Mouse (Mus musculus): ENCODE data around the gene Dpm3. TPM values are rescaled to one million over a fixed set of nuclear protein-coding genes. Genes with fewer than 3 reads are reported as not detected.
A peak's percentile ranks its signal among the peaks of the same experiment; 100 is the strongest.

The Dpm3 gene
- polyA plus RNA-seq, 1 experiment from 2014 or later: 188 TPM

GRCm38 (mm10) chr3:89308089-89308488, 48.9 kb downstream of the Dpm3 start:
- no peak overlapping the region for H3K27ac ChIP-seq (ENCODE audit: low read depth)
- H3K36me3 ChIP-seq (ENCODE audit: control insufficient read depth, insufficient read depth, low read length): no peaks in the 10 kb centered on the region
- WGBS: 3% methylated on average over 9 of the region's 9 CpGs
- peak; percentile 88 for DNase-seq (ENCODE audit: low spot score)
- H3K9me3 ChIP-seq (ENCODE audit: control insufficient read depth, low read length): no peaks in the 10 kb centered on the region
- H3K4me3 ChIP-seq (ENCODE audit: low read depth, low read length): no peak overlapping the region
- peak; percentile 65 for ATAC-seq (replicated peaks; ENCODE audit: low FRiP score, low TSS enrichment, low read depth)
- no peak overlapping the region for H3K4me2 ChIP-seq (ENCODE audit: low read length)
- H3K4me1 ChIP-seq (replicated peaks; ENCODE audit: control insufficient read depth, insufficient read depth, low read length): no peaks in the 10 kb centered on the region
- no peaks in the 10 kb centered on the region for H3K27me3 ChIP-seq (replicated peaks; ENCODE audit: control insufficient read depth, insufficient read depth, low read length)
- no peak overlapping the region for H3K9ac ChIP-seq (ENCODE audit: low read length)

DNA sequence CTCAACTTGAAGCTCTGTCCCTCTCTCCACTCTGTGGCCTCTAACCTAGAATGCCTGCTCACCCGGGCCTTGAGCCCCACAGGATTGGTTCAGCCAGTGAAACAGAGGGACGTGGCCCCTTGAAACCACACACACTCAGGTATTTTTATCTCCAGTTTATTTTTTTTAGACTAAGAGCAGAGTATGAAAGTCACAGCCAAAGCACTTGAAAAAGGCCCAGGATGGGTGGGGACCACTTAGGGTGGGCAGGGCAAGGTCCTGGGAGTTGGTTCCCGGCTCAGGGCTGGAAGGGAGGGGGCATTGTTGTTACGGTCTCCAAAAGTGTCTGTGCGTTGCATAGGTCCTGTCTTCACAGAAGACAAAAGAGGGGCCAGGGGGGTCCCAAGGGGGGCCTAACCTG, 55.2 kb downstream of the Dpm3 start:
- H3K4me2 ChIP-seq (ENCODE audit: low read length): no peak overlapping the region
- no peak overlapping the region for H3K27ac ChIP-seq (ENCODE audit: low read depth)
- no peaks in the 10 kb centered on the region for H3K36me3 ChIP-seq (ENCODE audit: control insufficient read depth, insufficient read depth, low read length)
- no peaks in the 10 kb centered on the region for H3K9me3 ChIP-seq (ENCODE audit: control insufficient read depth, low read length)
- no peak overlapping the region for H3K4me3 ChIP-seq (ENCODE audit: low read depth, low read length)
- 78% methylated on average over 5 of the region's 5 CpGs for WGBS
- no peak overlapping the region for H3K9ac ChIP-seq (ENCODE audit: low read length)
- H3K27me3 ChIP-seq (replicated peaks; ENCODE audit: control insufficient read depth, insufficient read depth, low read length): peaks cover 14% of the 10 kb centered on the region; the same call in 1 of the 2 replicates
- DNase-seq (ENCODE audit: low spot score) (no peak), ATAC-seq (replicated peaks; ENCODE audit: low FRiP score, low TSS enrichment, low read depth) (no peak)
- H3K4me1 ChIP-seq (replicated peaks; ENCODE audit: control insufficient read depth, insufficient read depth, low read length): peaks cover 31% of the 10 kb centered on the region

DNA sequence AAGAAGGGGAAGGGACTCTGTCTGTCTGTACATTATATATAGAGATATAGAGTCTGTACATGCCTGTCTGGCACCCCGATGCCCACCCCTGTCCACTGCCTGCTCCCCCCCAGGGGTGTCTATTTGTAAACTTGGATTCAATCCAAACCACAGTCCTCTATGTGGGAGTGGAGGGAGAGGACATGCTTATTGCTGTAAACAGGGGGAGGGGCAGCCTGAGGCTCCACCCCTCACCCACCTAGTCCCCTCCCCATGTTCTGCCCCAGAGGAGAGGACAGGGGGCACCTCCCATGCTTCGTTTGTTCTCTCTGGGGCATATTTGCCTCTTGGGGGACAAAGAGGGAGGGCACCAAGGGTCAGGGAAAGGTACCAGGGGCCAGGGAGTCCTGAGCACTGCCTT, 55.6 kb downstream of the Dpm3 start:
- H3K27ac ChIP-seq (ENCODE audit: low read depth): no peak overlapping the region

DNA sequence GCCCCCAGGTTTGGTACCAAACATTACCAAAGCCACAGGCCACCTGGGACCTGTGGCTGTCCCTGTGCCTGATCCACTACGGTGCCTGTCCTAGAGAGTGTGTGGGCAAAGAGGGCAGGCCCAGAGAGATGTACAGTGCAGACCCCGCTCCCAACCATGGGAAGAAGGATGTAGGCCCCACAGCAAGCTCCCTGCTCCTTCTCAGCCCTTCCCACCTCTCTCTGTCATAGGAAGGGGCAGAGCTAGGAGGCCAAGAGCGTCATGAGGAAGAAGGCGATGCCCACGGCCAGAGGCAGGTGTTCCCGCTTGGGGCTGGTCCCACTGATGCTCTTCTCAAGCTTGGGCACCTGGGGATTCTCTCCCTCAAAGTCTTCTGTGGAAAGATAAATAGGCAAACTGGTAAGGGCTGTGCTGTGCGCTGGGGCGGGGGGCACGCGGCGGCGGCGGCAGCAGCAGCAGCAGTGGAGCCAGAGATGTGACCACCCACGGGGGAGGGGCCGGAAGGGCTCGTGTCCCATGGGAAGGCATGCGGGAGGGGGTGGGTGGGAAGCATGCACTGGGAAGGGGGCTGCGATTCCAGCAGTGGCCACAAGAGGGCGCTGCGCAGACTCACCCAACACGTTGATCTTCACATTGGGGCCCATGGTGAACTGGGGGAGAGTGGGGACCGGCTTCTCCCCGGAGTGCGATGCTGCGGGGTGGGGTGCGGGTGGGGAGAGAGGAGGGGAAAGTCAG, 56.2 kb downstream of the Dpm3 start:
- Histone ChIP-seq H3K27ac (ENCODE audit: low read depth) (no peak overlapping the region), H3K9ac (ENCODE audit: low read length) (peak overlapping the region; percentile 22; the same call in 1 of the 2 replicates), H3K27me3 (replicated peaks; ENCODE audit: control insufficient read depth, insufficient read depth, low read length) (peaks cover 23% of the 10 kb centered on the region), H3K4me2 (ENCODE audit: low read length) (peak overlapping the region; percentile 53), H3K4me1 (replicated peaks; ENCODE audit: control insufficient read depth, insufficient read depth, low read length) (peaks cover 40% of the 10 kb centered on the region), H3K9me3 (ENCODE audit: control insufficient read depth, low read length) (no peaks in the 10 kb centered on the region), H3K4me3 (ENCODE audit: low read depth, low read length) (peak overlapping the region; percentile 12), H3K36me3 (ENCODE audit: control insufficient read depth, insufficient read depth, low read length) (no peaks in the 10 kb centered on the region)
- ATAC-seq (replicated peaks; ENCODE audit: low FRiP score, low TSS enrichment, low read depth) (peak; percentile 17), DNase-seq (ENCODE audit: low spot score) (peak; percentile 96)
- WGBS: 8% methylated on average over 26 of the region's 26 CpGs

More for the DNA sequence above, 55.6 kb downstream of the Dpm3 start:
- whole genome bisulfite sequencing: 57% methylated on average over 2 of the region's 2 CpGs
- ATAC-seq (replicated peaks; ENCODE audit: low FRiP score, low TSS enrichment, low read depth) (no peak), DNase-seq (ENCODE audit: low spot score) (no peak)
- Histone ChIP-seq H3K4me2 (ENCODE audit: low read length) (peak overlapping the region; percentile 53), H3K4me3 (ENCODE audit: low read depth, low read length) (no peak overlapping the region), H3K36me3 (ENCODE audit: control insufficient read depth, insufficient read depth, low read length) (no peaks in the 10 kb centered on the region), H3K9ac (ENCODE audit: low read length) (no peak overlapping the region), H3K9me3 (ENCODE audit: control insufficient read depth, low read length) (no peaks in the 10 kb centered on the region), H3K4me1 (replicated peaks; ENCODE audit: control insufficient read depth, insufficient read depth, low read length) (peaks cover 34% of the 10 kb centered on the region), H3K27me3 (replicated peaks; ENCODE audit: control insufficient read depth, insufficient read depth, low read length) (peaks cover 18% of the 10 kb centered on the region; the same call in 1 of the 2 replicates)

DNA sequence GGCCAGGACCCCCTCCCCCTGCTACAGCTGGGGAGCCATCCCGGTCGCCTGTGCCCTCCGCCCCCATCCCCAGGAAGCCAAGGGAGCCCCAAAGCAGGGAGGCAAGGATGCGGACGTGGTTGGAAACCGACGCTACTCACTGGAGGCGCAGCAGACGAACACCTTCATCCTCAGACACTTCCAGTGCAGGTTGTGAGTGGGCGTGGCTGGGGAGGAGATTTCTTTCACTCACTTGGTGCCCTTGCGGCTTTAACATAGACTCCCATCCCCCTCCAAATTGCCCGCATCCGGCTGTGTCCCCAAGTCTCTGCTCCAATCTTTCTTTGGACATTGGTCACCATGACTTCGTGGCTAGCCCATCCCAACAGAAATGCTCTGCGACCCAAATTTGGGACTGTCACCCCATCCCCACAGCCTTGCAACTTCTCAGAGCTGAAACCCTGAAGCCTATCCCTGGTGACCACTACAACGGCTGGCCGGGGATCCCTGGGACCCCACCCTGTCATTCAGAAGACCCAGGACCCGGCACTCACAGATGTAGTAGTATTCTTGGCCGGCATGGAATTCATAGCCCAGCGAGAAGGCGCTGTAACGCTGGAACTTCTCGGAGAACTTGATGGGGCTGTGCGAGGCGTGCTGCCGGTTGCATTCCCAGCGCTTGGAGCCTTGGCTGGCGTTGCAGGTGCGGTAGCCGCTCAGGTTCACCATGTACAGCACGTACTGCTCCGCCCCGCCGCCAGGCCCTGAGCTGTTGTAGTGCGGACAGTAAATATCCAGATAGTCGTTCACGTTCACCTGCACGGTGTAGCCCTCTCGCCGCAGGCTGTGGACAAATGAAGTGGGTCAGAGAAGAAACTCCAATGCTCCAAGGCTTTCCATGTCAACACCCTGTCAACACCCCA, 57.0 kb downstream of the Dpm3 start:
- Histone ChIP-seq H3K27me3 (replicated peaks; ENCODE audit: control insufficient read depth, insufficient read depth, low read length) (peaks cover 28% of the 10 kb centered on the region), H3K4me2 (ENCODE audit: low read length) (peak overlapping the region; percentile 53), H3K9me3 (ENCODE audit: control insufficient read depth, low read length) (no peaks in the 10 kb centered on the region), H3K4me1 (replicated peaks; ENCODE audit: control insufficient read depth, insufficient read depth, low read length) (peaks cover 47% of the 10 kb centered on the region), H3K9ac (ENCODE audit: low read length) (no peak overlapping the region), H3K27ac (ENCODE audit: low read depth) (no peak overlapping the region), H3K36me3 (ENCODE audit: control insufficient read depth, insufficient read depth, low read length) (no peaks in the 10 kb centered on the region), H3K4me3 (ENCODE audit: low read depth, low read length) (peak overlapping the region; percentile 12; the same call in 1 of the 2 replicates)
- DNase-seq (ENCODE audit: low spot score) (no peak), ATAC-seq (replicated peaks; ENCODE audit: low FRiP score, low TSS enrichment, low read depth) (no peak; the same call in 1 of the 2 replicates)
- WGBS: 18% methylated on average over 40 of the region's 40 CpGs

MicroRNA genes within 50 kb of the gene (microRNA counts, 519-probe panel; counts per million panel counts)
- not detected for microRNA mmu-miR-92b

Small RNAs within 50 kb of the gene (microRNA-seq; reads per million reads assigned to microRNA genes)
- gene Mir92b: 109 reads per million, percentile 59 among the genes with 10 or more reads in this experiment

Other genes with a start within 250 kb of the Dpm3 start
- gene Rusc1, start 166.0 kb upstream of the Dpm3 start, polyA plus RNA-seq (2014; fragmentation: Nextera tagmentation; extraction: Ambion mirVana): 18.7 and 22.2 TPM in 2 replicates
- 0.20 TPM in 1 of 2 replicates, not detected in the other for gene Gm43738, start 158.3 kb upstream of the Dpm3 start, polyA plus RNA-seq (2014; fragmentation: Nextera tagmentation; extraction: Ambion mirVana)
- 352 and 412 TPM in 2 replicates for gene Fdps, start 157.4 kb upstream of the Dpm3 start, polyA plus RNA-seq (2014; fragmentation: Nextera tagmentation; extraction: Ambion mirVana)
- gene Pklr, start 123.2 kb upstream of the Dpm3 start, polyA plus RNA-seq (2014; fragmentation: Nextera tagmentation; extraction: Ambion mirVana): 13.3 and 15.8 TPM in 2 replicates
- gene Hcn3, start 99.2 kb upstream of the Dpm3 start, polyA plus RNA-seq (2014; fragmentation: Nextera tagmentation; extraction: Ambion mirVana): 1.8 and 2.5 TPM in 2 replicates
- 24.9 and 25.3 TPM in 2 replicates for gene Clk2, start 94.6 kb upstream of the Dpm3 start, polyA plus RNA-seq (2014; fragmentation: Nextera tagmentation; extraction: Ambion mirVana)
- gene Scamp3, start 81.9 kb upstream of the Dpm3 start, polyA plus RNA-seq (2014; fragmentation: Nextera tagmentation; extraction: Ambion mirVana): 98.1 and 101 TPM in 2 replicates
- gene Fam189b, start 76.2 kb upstream of the Dpm3 start, polyA plus RNA-seq (2014; fragmentation: Nextera tagmentation; extraction: Ambion mirVana): 27.6 and 29.3 TPM in 2 replicates
- gene Gba, start 56.4 kb upstream of the Dpm3 start, polyA plus RNA-seq (2014; fragmentation: Nextera tagmentation; extraction: Ambion mirVana): 39.2 and 41.0 TPM in 2 replicates
- gene Thbs3, start 44.2 kb upstream of the Dpm3 start, polyA plus RNA-seq (2014; fragmentation: Nextera tagmentation; extraction: Ambion mirVana): 19.2 and 19.4 TPM in 2 replicates
- gene Mtx1, start 32.3 kb upstream of the Dpm3 start, polyA plus RNA-seq (2014; fragmentation: Nextera tagmentation; extraction: Ambion mirVana): 214 and 216 TPM in 2 replicates
- gene Muc1, start 30.3 kb upstream of the Dpm3 start, polyA plus RNA-seq (2014; fragmentation: Nextera tagmentation; extraction: Ambion mirVana): 4.2 and 10.3 TPM in 2 replicates
- gene Krtcap2, start 13.4 kb upstream of the Dpm3 start, polyA plus RNA-seq (2014; fragmentation: Nextera tagmentation; extraction: Ambion mirVana): 331 and 346 TPM in 2 replicates
- gene Trim46, start 13.0 kb upstream of the Dpm3 start, polyA plus RNA-seq (2014; fragmentation: Nextera tagmentation; extraction: Ambion mirVana): 3.3 and 3.5 TPM in 2 replicates
- 64.7 and 66.5 TPM in 2 replicates for gene Slc50a1, start 11.2 kb downstream of the Dpm3 start, polyA plus RNA-seq (2014; fragmentation: Nextera tagmentation; extraction: Ambion mirVana)
- 46.2 and 46.6 TPM in 2 replicates for gene Efna1, start 21.8 kb downstream of the Dpm3 start, polyA plus RNA-seq (2014; fragmentation: Nextera tagmentation; extraction: Ambion mirVana)
- gene Efna3, start 63.6 kb downstream of the Dpm3 start, polyA plus RNA-seq (2014; fragmentation: Nextera tagmentation; extraction: Ambion mirVana): 13.2 and 15.3 TPM in 2 replicates
- gene Efna4, start 78.7 kb downstream of the Dpm3 start, polyA plus RNA-seq (2014; fragmentation: Nextera tagmentation; extraction: Ambion mirVana): 20.6 and 22.2 TPM in 2 replicates
- gene Adam15, start 90.6 kb downstream of the Dpm3 start, polyA plus RNA-seq (2014; fragmentation: Nextera tagmentation; extraction: Ambion mirVana): 30.4 and 31.0 TPM in 2 replicates
- 0.35 and 0.40 TPM in 2 replicates for gene Dcst2, start 102.6 kb downstream of the Dpm3 start, polyA plus RNA-seq (2014; fragmentation: Nextera tagmentation; extraction: Ambion mirVana)
- gene Dcst1, start 105.9 kb downstream of the Dpm3 start, polyA plus RNA-seq (2014; fragmentation: Nextera tagmentation; extraction: Ambion mirVana): 0.15 and 0.34 TPM in 2 replicates
- 4.7 and 5.3 TPM in 2 replicates for gene Zbtb7b, start 135.4 kb downstream of the Dpm3 start, polyA plus RNA-seq (2014; fragmentation: Nextera tagmentation; extraction: Ambion mirVana)
- gene Lenep, start 143.4 kb downstream of the Dpm3 start, polyA plus RNA-seq (2014; fragmentation: Nextera tagmentation; extraction: Ambion mirVana): not detected in 2 replicates
- 28.3 and 28.7 TPM in 2 replicates for gene Flad1, start 152.5 kb downstream of the Dpm3 start, polyA plus RNA-seq (2014; fragmentation: Nextera tagmentation; extraction: Ambion mirVana)
- gene Cks1b, start 159.0 kb downstream of the Dpm3 start, polyA plus RNA-seq (2014; fragmentation: Nextera tagmentation; extraction: Ambion mirVana): 510 and 525 TPM in 2 replicates
- 65.1 and 71.4 TPM in 2 replicates for gene Shc1, start 159.1 kb downstream of the Dpm3 start, polyA plus RNA-seq (2014; fragmentation: Nextera tagmentation; extraction: Ambion mirVana)
- 40.8 and 45.5 TPM in 2 replicates for gene Pygo2, start 170.9 kb downstream of the Dpm3 start, polyA plus RNA-seq (2014; fragmentation: Nextera tagmentation; extraction: Ambion mirVana)
- gene Pbxip1, start 177.3 kb downstream of the Dpm3 start, polyA plus RNA-seq (2014; fragmentation: Nextera tagmentation; extraction: Ambion mirVana): 18.8 and 20.3 TPM in 2 replicates
- gene Pmvk, start 195.2 kb downstream of the Dpm3 start, polyA plus RNA-seq (2014; fragmentation: Nextera tagmentation; extraction: Ambion mirVana): 60.1 and 63.7 TPM in 2 replicates